Mouse (Mus musculus) liver, postnatal 0 days (tissue): ENCODE results near the gene Nek6.

Experiments used
- CTCF ChIP-seq: sonication (generic); IDR thresholded peaks from 2 replicates; pipeline ENCODE4 v1.5.1; 2016; ENCODE audit warnings: antibody characterized with exemption, low read depth
- EP300 ChIP-seq: IDR thresholded peaks from 2 replicates; pipeline ENCODE4 v1.6.1; 2016; ENCODE audit warnings: antibody characterized with exemption, low read depth, mild to moderate bottlenecking

- no peak for TF ChIP-seq CTCF
- no peak for TF ChIP-seq EP300
These were observed 73.3 kb downstream of the Nek6 start for GRCm38 (mm10) chr2:38584514-38585378.
